ENCODE assay signal across 23 mouse cellular contexts in the genomic region with DNA sequence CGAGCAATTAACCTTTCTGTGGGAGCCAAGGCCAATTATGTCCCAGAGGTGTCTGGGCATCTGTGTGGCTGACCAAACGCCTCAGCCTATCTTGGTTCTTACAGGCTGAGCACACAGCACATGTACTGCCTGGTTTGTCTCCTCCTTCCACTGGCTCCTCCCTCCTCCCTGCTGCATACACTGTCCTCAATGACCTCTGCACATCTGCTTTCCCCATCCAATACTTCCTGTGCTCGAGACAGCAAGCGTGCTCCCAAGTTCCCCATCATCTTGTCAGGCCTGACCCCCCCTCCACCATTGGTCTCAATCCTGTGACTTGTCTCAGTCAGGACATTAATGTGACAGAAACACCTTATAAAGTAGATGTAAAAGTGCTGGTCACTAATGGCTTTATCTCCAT.
DNase-seq lines count a peak whose midpoint lies in the region; ATAC-seq lines count a peak whose summit lies in the region.
"Had no signal": no experiment of that assay in that cellular context is flagged by ENCODE, and none has a peak within 500 bp of the region (broad histone marks: within the 10 kb centered on the region; RNA-seq: fewer than 3 reads in every experiment).

No protein-coding gene starts in this region.

- peaks cover 28% of the 10 kb centered on the region for H3K4me1 ChIP-seq in heart, embryonic 16.5 days (ENCODE audit: control insufficient read depth, insufficient read depth, low read length)
- H3K4me1 ChIP-seq: liver, embryonic 15.5 days had no signal

- no peaks in the 10 kb centered on the region for H3K27me3 ChIP-seq in heart, embryonic 16.5 days (ENCODE audit: control insufficient read depth, insufficient read depth, low read length)
- H3K27me3 ChIP-seq: embryonic facial prominence, embryonic 12.5 days; forebrain, embryonic 13.5 days; midbrain, embryonic 13.5 days had no signal

- H3K4me2 ChIP-seq in heart, embryonic 16.5 days (ENCODE audit: low read depth, low read length): no peak overlapping the region
- H3K4me2 ChIP-seq: embryonic facial prominence, embryonic 12.5 days; forebrain, embryonic 13.5 days; limb, embryonic 13.5 days; liver, embryonic 15.5 days; midbrain, embryonic 13.5 days had no signal

- ATAC-seq in heart, embryonic 16.5 days (replicated peaks; ENCODE audit: extremely low read depth, insufficient read depth, low FRiP score): no peak
- ATAC-seq: forebrain, embryonic 13.5 days; hindbrain, postnatal 0 days; intestine, postnatal 0 days; midbrain, embryonic 13.5 days had no signal

- DNase-seq in gastrocnemius, postnatal 25 days: peak; percentile 25
- DNase-seq in gastrocnemius, postnatal 14 days: no peak
- no peak for DNase-seq in heart, postnatal 14 days
- peak; percentile 40 for DNase-seq in retina, postnatal 1 day
- DNase-seq in retina, embryonic 14.5 days (ENCODE audit: low spot score): no peak
- no peak for DNase-seq in urinary bladder, adult 18-20 months (ENCODE audit: low spot score in 2 of 2)
- DNase-seq: adrenal gland, postnatal 36 days; cerebellum, adult 11-12 months; cerebellum, postnatal 14 days; lung, postnatal 10 days; right cerebral cortex, postnatal 14 days; thymus, postnatal 14 days had no signal

- peak overlapping the region; percentile 65; the same call in 1 of the 2 replicates for H3K27ac ChIP-seq in heart, embryonic 16.5 days (ENCODE audit: low read length)
- H3K27ac ChIP-seq: embryonic facial prominence, embryonic 12.5 days; forebrain, embryonic 13.5 days; hindbrain, postnatal 0 days; liver, embryonic 15.5 days; midbrain, embryonic 13.5 days had no signal

- no peaks in the 10 kb centered on the region for H3K36me3 ChIP-seq in heart, embryonic 16.5 days (ENCODE audit: control insufficient read depth, insufficient read depth)
- H3K36me3 ChIP-seq: embryonic facial prominence, embryonic 12.5 days; G1E; limb, embryonic 13.5 days; liver, embryonic 15.5 days; midbrain, embryonic 13.5 days had no signal

- H3K9ac ChIP-seq in heart, embryonic 16.5 days (ENCODE audit: low read length): no peak overlapping the region
- H3K9ac ChIP-seq: embryonic facial prominence, embryonic 12.5 days; forebrain, embryonic 13.5 days; limb, embryonic 13.5 days; liver, embryonic 15.5 days; midbrain, embryonic 13.5 days had no signal

- WGBS in heart, embryonic 16.5 days: 47% methylated on average over 4 of the region's 4 CpGs

- intact Hi-C loops in gastrocnemius, postnatal 14 days (cut with DNase I; ENCODE audit: low total_unique reads): no loop called here
- intact Hi-C loops in heart, postnatal 14 days (cut with DNase I): no loop called here

- no peak overlapping the region for H3K4me3 ChIP-seq in heart, embryonic 16.5 days (ENCODE audit: low read length)
- H3K4me3 ChIP-seq: embryonic facial prominence, embryonic 12.5 days; erythroblast, embryonic 14.5 days; forebrain, embryonic 13.5 days; limb, embryonic 13.5 days; liver, embryonic 15.5 days; midbrain, embryonic 13.5 days; myocyte had no signal

- 0 out of 2 replicates have a peak, but pooled peaks cover 3% of the 10 kb centered on the region for H3K9me3 ChIP-seq in heart, embryonic 16.5 days (replicated peaks; ENCODE audit: control insufficient read depth, low read length)
- H3K9me3 ChIP-seq: embryonic facial prominence, embryonic 12.5 days; forebrain, embryonic 13.5 days; G1E; limb, embryonic 13.5 days; liver, embryonic 15.5 days; midbrain, embryonic 13.5 days had no signal

Comparison
In these comparisons a context has a peak if more than half of its experiments do, and no peak if none do; other contexts are left out.
1. DNase-seq: peak in gastrocnemius, postnatal 25 days (single experiment) and retina, postnatal 1 day (single experiment); none in gastrocnemius, postnatal 14 days (single experiment), heart, postnatal 14 days (0 of 2), retina, embryonic 14.5 days (single experiment) and urinary bladder, adult 18-20 months (0 of 2).